Mouse (Mus musculus) CH12F3 (cell line): ENCODE results near the gene Tunar.

Experiments
- in situ Hi-C: fragments of 300-500 bp; cut with MboI; formaldehyde crosslinking; loops from 2 replicates; pipeline ENCODE4 v1.14.3; 2020; ENCODE audit warnings: low sequenced_read_pairs

Tunar gene

GRCm38 (mm10) chr12:105333570-105333969 lies at the start of gene Tunar:
Gene Tunar (plus strand): TSS chr12:105333870.
- in situ Hi-C loops: no loop called here

- in situ Hi-C loops: no loop called here
Measured at GRCm38 (mm10) chr12:105312571-105313035, 21.1 kb upstream of the Tunar start.

- in situ Hi-C loops: no loop called here
Measured at GRCm38 (mm10) chr12:105314328-105314727, 19.3 kb upstream of the Tunar start.

GRCm38 (mm10) chr12:105322160-105322559 lies 11.5 kb upstream of the Tunar start:
- in situ Hi-C loops: no loop called here

- in situ Hi-C loops: no loop called here
Measured at GRCm38 (mm10) chr12:105327051-105327450, 6.6 kb upstream of the Tunar start.

GRCm38 (mm10) chr12:105328396-105328795 lies 5.3 kb upstream of the Tunar start:
- in situ Hi-C loops: no loop called here

- in situ Hi-C loops: no loop called here
Measured at GRCm38 (mm10) chr12:105336094-105336420, 2.4 kb downstream of the Tunar start.

GRCm38 (mm10) chr12:105336421-105337289 lies 3.0 kb downstream of the Tunar start:
- in situ Hi-C loops: no loop called here

- in situ Hi-C loops: no loop called here
Measured at GRCm38 (mm10) chr12:105337290-105338005, 3.8 kb downstream of the Tunar start.

- in situ Hi-C loops: no loop called here
Measured at GRCm38 (mm10) chr12:105338256-105338977, 4.7 kb downstream of the Tunar start.

- in situ Hi-C loops: no loop called here
Measured at GRCm38 (mm10) chr12:105341523-105341922, 7.9 kb downstream of the Tunar start.

GRCm38 (mm10) chr12:105344460-105344859 lies 10.8 kb downstream of the Tunar start:
- in situ Hi-C loops: no loop called here

GRCm38 (mm10) chr12:105346861-105347260 lies 13.2 kb downstream of the Tunar start:
- in situ Hi-C loops: no loop called here

- in situ Hi-C loops: no loop called here
Measured at GRCm38 (mm10) chr12:105347261-105347660, 13.6 kb downstream of the Tunar start.

- in situ Hi-C loops: no loop called here
Measured at GRCm38 (mm10) chr12:105354266-105354665, 20.6 kb downstream of the Tunar start.

- in situ Hi-C loops: no loop called here
Measured at GRCm38 (mm10) chr12:105354772-105355171, 21.1 kb downstream of the Tunar start.

- in situ Hi-C loops: no loop called here
Measured at GRCm38 (mm10) chr12:105356781-105357180, 23.1 kb downstream of the Tunar start.

- in situ Hi-C loops: no loop called here
Measured at GRCm38 (mm10) chr12:105363648-105364047, 30.0 kb downstream of the Tunar start.

GRCm38 (mm10) chr12:105374564-105374963 lies 40.9 kb downstream of the Tunar start:
- in situ Hi-C loops: no loop called here

- in situ Hi-C loops: no loop called here
Measured at GRCm38 (mm10) chr12:105376976-105377375, 43.3 kb downstream of the Tunar start.

GRCm38 (mm10) chr12:105382733-105383132 lies 49.1 kb downstream of the Tunar start:
- in situ Hi-C loops: no loop called here
